Mouse (Mus musculus) kidney, postnatal 0 days (tissue): ENCODE measurements around the gene P4ha2. TPM values are rescaled to one million over a fixed set of nuclear protein-coding genes. Genes with fewer than 3 reads are reported as not detected.

ENCODE experiments used
- ATAC-seq: fragments of 200-750 bp; cut with Nextera tagmentation; replicated peaks from 2 replicates; pipeline ENCODE4 v1.8.0; 2017; ENCODE audit warnings: low read depth, moderate number of reproducible peaks, moderate TSS enrichment, moderate library complexity; ENCODE audit not compliant: low FRiP score
- DNase-seq: peaks from one replicate; pipeline ENCODE4 v3.0.0-alpha.2; 2016; ENCODE audit warnings: low spot score
- H3K27ac ChIP-seq: fragments of 300-500 bp; sonication (generic); 2 replicates; pipeline ENCODE4 v1.5.1; 2014; ENCODE audit warnings: mild to moderate bottlenecking
- H3K27me3 ChIP-seq: fragments of 300-500 bp; sonication (generic); 2 replicates; pipeline ENCODE4 v1.6.1; 2014; ENCODE audit warnings: low read length, mixed read lengths; ENCODE audit not compliant: insufficient read depth
- H3K36me3 ChIP-seq: fragments of 300-500 bp; sonication (generic); 2 replicates; pipeline ENCODE4 v1.6.1; 2014; ENCODE audit warnings: low read length, mixed read lengths; ENCODE audit not compliant: insufficient read depth
- H3K4me1 ChIP-seq: fragments of 300-500 bp; sonication (generic); replicated peaks from 2 replicates; pipeline ENCODE4 v1.6.1; 2014; ENCODE audit warnings: antibody characterized with exemption, low read length, mixed read lengths; ENCODE audit not compliant: insufficient read depth
- H3K4me2 ChIP-seq: fragments of 300-500 bp; sonication (generic); 2 replicates; pipeline ENCODE4 v1.6.1; 2014; ENCODE audit warnings: mild to moderate bottlenecking, low read length, moderate library complexity, mixed read lengths
- H3K4me3 ChIP-seq: fragments of 300-500 bp; sonication (generic); replicated peaks from 2 replicates; pipeline ENCODE4 v1.5.1; 2014; ENCODE audit warnings: low read depth, low read length
- H3K9ac ChIP-seq: fragments of 300-500 bp; sonication (generic); 2 replicates; pipeline ENCODE4 v1.6.1; 2014; ENCODE audit warnings: low read depth, low read length
- H3K9me3 ChIP-seq: fragments of 300-500 bp; sonication (generic); replicated peaks from 2 replicates; pipeline ENCODE4 v1.6.1; 2016; ENCODE audit warnings: low read length, inconsistent platforms, mixed read lengths
- CTCF ChIP-seq: IDR thresholded peaks from 2 replicates; pipeline ENCODE4 v1.5.1; 2016; ENCODE audit warnings: antibody characterized with exemption, low read depth, mild to moderate bottlenecking, moderate library complexity
- WGBS: fragments of 180-500 bp; shearing (Covaris S2); extraction: QIAGEN DNeasy Blood & Tissue Kit; methylation state at CpG from one replicate; pipeline ENCODE4 v1.1.7; 2014; 5-methylcytosine and 5-hydroxymethylcytosine counted together
- polyA plus RNA-seq: library from polyadenylated mRNA; unstranded; fragments of >200 nt; fragmentation: Nextera tagmentation; extraction: Ambion mirVana; gene quantifications from 2 replicates; pipeline ENCODE4 v1.2.1, GENCODE M21; 2015

P4ha2 gene
- polyA plus RNA-seq, 1 experiment from 2014 or later: 11.2 TPM

- H3K9ac ChIP-seq: no peak overlapping the region
- 81% methylated on average over 7 of the region's 7 CpGs for WGBS
Measured at GRCm38 (mm10) chr11:54141200-54141971, 41.5 kb downstream of the P4ha2 start.

DNA sequence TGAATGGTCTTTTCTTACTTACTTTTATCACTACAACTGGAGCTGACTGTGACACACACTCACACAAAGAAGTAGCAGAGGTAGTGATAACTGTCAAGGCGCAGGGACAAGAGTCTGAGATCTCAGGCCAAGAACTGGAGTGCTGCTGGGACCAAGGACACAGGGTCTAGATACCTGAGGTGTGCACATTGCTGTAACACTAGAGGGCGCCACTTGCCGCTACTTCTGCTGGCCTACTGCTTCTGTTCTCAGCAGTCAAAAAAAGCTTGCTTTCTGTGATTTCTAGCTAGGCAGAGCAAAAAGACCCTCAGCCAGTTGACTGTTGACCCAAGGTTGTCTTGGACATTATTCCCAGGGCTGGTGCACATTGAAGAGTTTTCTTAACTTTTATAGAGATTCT is 45.0 kb downstream of the P4ha2 start:
- no peaks in the 10 kb centered on the region for H3K27me3 ChIP-seq
- no peaks in the 10 kb centered on the region for H3K4me1 ChIP-seq
- no peak overlapping the region for H3K4me2 ChIP-seq
- H3K9ac ChIP-seq: no peak overlapping the region
- 26% methylated on average over 3 of the region's 3 CpGs for WGBS
- H3K27ac ChIP-seq: no peak overlapping the region
- H3K36me3 ChIP-seq: no peaks in the 10 kb centered on the region
- DNase-seq (peak; percentile 86), ATAC-seq (no peak)
- TF ChIP-seq CTCF: peak; percentile 91
- H3K4me3 ChIP-seq: no peak overlapping the region
- H3K9me3 ChIP-seq: no peaks in the 10 kb centered on the region

More at GRCm38 (mm10) chr11:54141200-54141971, 41.5 kb downstream of the P4ha2 start:
- Histone ChIP-seq H3K9me3 (no peaks in the 10 kb centered on the region), H3K27me3 (no peaks in the 10 kb centered on the region), H3K4me1 (no peaks in the 10 kb centered on the region), H3K36me3 (no peaks in the 10 kb centered on the region), H3K4me3 (no peak overlapping the region), H3K27ac (no peak overlapping the region), H3K4me2 (no peak overlapping the region)
- no peak for DNase-seq
- ATAC-seq: no peak
- TF ChIP-seq CTCF: no peak

GRCm38 (mm10) chr11:54145990-54146389 is 46.1 kb downstream of the P4ha2 start:
- no peaks in the 10 kb centered on the region for H3K27me3 ChIP-seq
- WGBS: 75% methylated on average over 6 of the region's 6 CpGs
- no peak overlapping the region for H3K9ac ChIP-seq
- no peak for ATAC-seq
- TF ChIP-seq CTCF: no peak
- H3K4me1 ChIP-seq: no peaks in the 10 kb centered on the region
- H3K4me3 ChIP-seq: no peak overlapping the region
- H3K36me3 ChIP-seq: no peaks in the 10 kb centered on the region
- no peak overlapping the region for H3K4me2 ChIP-seq
- H3K9me3 ChIP-seq: no peaks in the 10 kb centered on the region
- DNase-seq: no peak
- no peak overlapping the region for H3K27ac ChIP-seq

GRCm38 (mm10) chr11:54149791-54150465 is 50.0 kb downstream of the P4ha2 start:
- H3K4me1 ChIP-seq: no peaks in the 10 kb centered on the region
- no peak for TF ChIP-seq CTCF
- H3K36me3 ChIP-seq: no peaks in the 10 kb centered on the region
- no peak overlapping the region for H3K27ac ChIP-seq
- H3K4me2 ChIP-seq: no peak overlapping the region
- WGBS: 73% methylated on average over 3 of the region's 3 CpGs
- ATAC-seq (no peak), DNase-seq (peak; percentile 44)
- H3K4me3 ChIP-seq: no peak overlapping the region
- H3K27me3 ChIP-seq: no peaks in the 10 kb centered on the region
- no peaks in the 10 kb centered on the region for H3K9me3 ChIP-seq
- H3K9ac ChIP-seq: no peak overlapping the region

DNA sequence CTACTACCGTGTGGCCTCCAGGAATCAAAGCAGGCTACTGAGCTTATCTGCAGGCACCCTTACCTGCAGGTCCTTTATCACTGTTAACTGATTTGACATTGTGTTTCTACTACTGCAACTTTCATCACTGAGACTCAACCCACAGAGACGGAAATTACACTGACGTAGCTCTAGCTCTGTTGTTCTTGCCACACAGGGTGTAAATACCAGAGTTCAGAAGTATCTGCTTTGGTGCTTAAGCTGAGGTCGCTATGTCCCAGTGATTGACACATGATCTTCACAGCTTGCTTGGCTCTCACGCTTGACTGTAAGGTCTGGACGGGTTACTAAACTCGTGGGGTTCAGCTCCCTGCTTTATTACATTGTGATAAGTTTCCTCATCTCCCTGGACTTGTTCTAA is 51.2 kb downstream of the P4ha2 start:
- Histone ChIP-seq H3K27ac (no peak overlapping the region), H3K4me2 (no peak overlapping the region), H3K36me3 (no peaks in the 10 kb centered on the region), H3K4me1 (no peaks in the 10 kb centered on the region), H3K4me3 (no peak overlapping the region), H3K9me3 (no peaks in the 10 kb centered on the region), H3K9ac (no peak overlapping the region), H3K27me3 (no peaks in the 10 kb centered on the region)
- 42% methylated on average over 7 of the region's 7 CpGs for WGBS
- no peak for TF ChIP-seq CTCF
- ATAC-seq (no peak), DNase-seq (no peak)

DNA sequence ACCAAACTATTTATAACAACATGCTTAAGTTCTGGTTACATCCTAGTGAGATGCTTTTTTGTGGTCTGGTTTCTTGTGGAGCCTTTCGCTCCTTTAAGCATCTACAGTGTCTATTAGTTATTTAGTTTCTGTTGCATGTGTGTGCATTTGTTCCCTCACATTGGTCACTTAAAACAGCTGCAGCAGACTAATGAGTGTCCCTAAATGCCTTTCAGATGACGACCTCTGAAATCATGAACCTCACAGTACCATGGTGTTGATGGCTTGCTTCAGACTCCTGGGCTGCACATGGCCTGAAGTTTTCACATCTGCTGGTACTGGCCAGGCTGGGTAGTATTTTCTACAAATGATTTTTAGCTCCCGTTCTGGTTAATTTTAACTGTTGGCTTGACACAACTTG is 53.1 kb downstream of the P4ha2 start:
- Histone ChIP-seq H3K4me2 (no peak overlapping the region), H3K27ac (no peak overlapping the region), H3K27me3 (no peaks in the 10 kb centered on the region), H3K4me1 (no peaks in the 10 kb centered on the region), H3K36me3 (no peaks in the 10 kb centered on the region), H3K9ac (no peak overlapping the region), H3K9me3 (no peaks in the 10 kb centered on the region), H3K4me3 (no peak overlapping the region)
- DNase-seq: no peak
- no peak for TF ChIP-seq CTCF
- ATAC-seq: no peak
- 80% methylated on average over 3 of the region's 3 CpGs for WGBS
